Mouse (Mus musculus) MEL (cell line): ENCODE results near the gene Rgs8. TPM values are rescaled to one million over a fixed set of nuclear protein-coding genes. Genes with fewer than 3 reads are reported as not detected.

Experiments used
- CHD1 ChIP-seq: IDR thresholded peaks from 2 replicates; pipeline ENCODE4 v1.6.1; 2012; ENCODE audit warnings: low read depth, mild to moderate bottlenecking, inconsistent platforms, low read length, improper control_type of control experiment
- KAT2A ChIP-seq: conservative IDR thresholded peaks from 2 replicates; pipeline ENCODE4 v1.6.1; 2012; ENCODE audit warnings: low read depth, low read length, improper control_type of control experiment, inconsistent platforms
- ZNF384 ChIP-seq: IDR thresholded peaks from 2 replicates; pipeline ENCODE4 v1.6.1; 2012; ENCODE audit warnings: low read depth, mild to moderate bottlenecking, inconsistent platforms, low read length, improper control_type of control experiment
- polyA plus RNA-seq, 2 experiments: library from polyadenylated mRNA; stranded (reverse) in 1 of 2; unstranded in 1 of 2; fragments of >175 nt in 1 of 2; fragments of >200 nt in 1 of 2; gene quantifications; 2 replicates each; pipeline versions ENCODE4 v1.2.1 to v1.2.4; 2012; ENCODE audit warnings: low replicate concordance in 2 of 2, low read depth in 1 of 2; ENCODE audit not compliant: insufficient read length in 2 of 2, insufficient read depth in 1 of 2, missing spikeins in 1 of 2
- total RNA-seq: library from RNA; depleted of rRNA; stranded (reverse); fragments of 300-350 nt; gene quantifications from 2 replicates; pipeline ENCODE4 v1.2.3, GENCODE M21; 2012; rRNA removed

The Rgs8 gene
- total and polyA plus RNA-seq, 3 experiments = not detected

- TF ChIP-seq CHD1 (no peak), KAT2A (no peak), ZNF384 (no peak)
These were observed 96.5 kb downstream of the Rgs8 start, which contains the start of gene Rnasel (continued) for GRCm38 (mm10) chr1:153749211-153749801.

Other genes with a start within 250 kb of the Rgs8 start
- 1.9 and 3.7 TPM in 2 replicates for gene Shcbp1l, start 227.9 kb upstream of the Rgs8 start, total RNA-seq
- 1 to 10 TPM in 1 of 2 experiments, not detected in 1; 2.4 TPM for gene Shcbp1l, start 227.9 kb upstream of the Rgs8 start, polyA plus RNA-seq
- 82.0 and 94.1 TPM in 2 replicates for gene Dhx9, start 165.4 kb upstream of the Rgs8 start, total RNA-seq
- 100 to 1,000 TPM; 170 to 262 TPM for gene Dhx9, start 165.4 kb upstream of the Rgs8 start, polyA plus RNA-seq
- gene Npl, start 103.0 kb upstream of the Rgs8 start, total RNA-seq = not detected in 2 replicates
- under 1 TPM in 1 of 2 experiments, not detected in 1; 0.08 TPM for gene Npl, start 103.0 kb upstream of the Rgs8 start, polyA plus RNA-seq
- gene Rgs16, start 87.3 kb downstream of the Rgs8 start, total RNA-seq = not detected in 2 replicates
- not detected for gene Rgs16, start 87.3 kb downstream of the Rgs8 start, polyA plus RNA-seq
- gene Rnasel, start 96.4 kb downstream of the Rgs8 start, total RNA-seq = 5.2 TPM in 2 replicates
- gene Rnasel, start 96.4 kb downstream of the Rgs8 start, polyA plus RNA-seq = 1 to 10 TPM in 1 of 2 experiments, not detected in 1; 8.1 TPM
- gene Rgsl1, start 191.1 kb downstream of the Rgs8 start, total RNA-seq = not detected in 2 replicates
- not detected for gene Rgsl1, start 191.1 kb downstream of the Rgs8 start, polyA plus RNA-seq
- gene Teddm1b, start 221.3 kb downstream of the Rgs8 start, total RNA-seq = 0.10 TPM in 1 of 2 replicates, not detected in the other
- gene Teddm1b, start 221.3 kb downstream of the Rgs8 start, polyA plus RNA-seq = under 1 TPM in 1 of 2 experiments, not detected in 1; 0.50 TPM
- not detected in 2 replicates for gene Teddm1a, start 238.7 kb downstream of the Rgs8 start, total RNA-seq
- not detected for gene Teddm1a, start 238.7 kb downstream of the Rgs8 start, polyA plus RNA-seq
- gene Glul, start 246.9 kb downstream of the Rgs8 start, total RNA-seq = 46.1 and 47.2 TPM in 2 replicates
- 10 to 100 TPM in 1 of 2 experiments, not detected in 1; 81.1 TPM for gene Glul, start 246.9 kb downstream of the Rgs8 start, polyA plus RNA-seq
- gene Teddm2, start 247.2 kb downstream of the Rgs8 start, total RNA-seq = 0.07 and 0.08 TPM in 2 replicates
- under 1 TPM in 1 of 2 experiments, not detected in 1; 0.22 TPM for gene Teddm2, start 247.2 kb downstream of the Rgs8 start, polyA plus RNA-seq